In the genomic region with DNA sequence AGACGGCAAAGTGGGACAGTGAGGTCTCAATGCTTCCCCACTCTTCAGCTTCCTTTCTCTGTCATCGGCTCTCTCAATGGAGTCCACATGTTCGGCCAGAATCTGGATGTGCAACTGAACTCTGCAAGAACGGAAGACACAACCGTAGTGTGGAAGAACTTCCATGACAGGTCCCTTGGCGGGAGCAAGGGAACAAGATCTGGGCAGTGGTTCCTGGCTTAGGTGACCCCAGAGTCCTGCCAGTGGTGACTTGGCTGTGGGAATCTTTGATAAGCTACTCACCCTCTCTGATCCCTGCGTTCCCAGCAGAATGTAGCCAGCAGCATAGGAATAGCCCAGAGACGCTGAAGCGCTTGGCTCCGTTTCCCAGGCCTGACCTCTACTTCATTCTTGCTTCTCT, we compare ENCODE assay signal across 8 mouse cellular contexts. TPM values are rescaled to one million over a fixed set of nuclear protein-coding genes. Genes with fewer than 3 reads are reported as not detected.
DNase-seq lines count a peak whose midpoint lies in the region; ATAC-seq and TF ChIP-seq lines count a peak whose summit lies in the region.

No protein-coding gene starts in this region.

- no peak for TF ChIP-seq EP300 in ES-Bruce4 (IDR thresholded peaks at IDR 0.05; ENCODE audit: insufficient read depth, low read depth, low read length)

- H3K4me1 ChIP-seq in ES-Bruce4 (ENCODE audit: control insufficient read depth, insufficient read depth, low read length): peaks cover 1% of the 10 kb centered on the region
- peaks cover 46% of the 10 kb centered on the region for H3K4me1 ChIP-seq in heart, embryonic 13.5 days
- peaks cover 49% of the 10 kb centered on the region for H3K4me1 ChIP-seq in liver, embryonic 16.5 days (ENCODE audit: control insufficient read depth, low read depth, low read length)

- no peak for TF ChIP-seq POLR2A in ES-Bruce4 (IDR thresholded peaks at IDR 0.05; ENCODE audit: insufficient read depth, low read length)

- H3K4me3 ChIP-seq in gastrocnemius, adult 2 months: peak overlapping the region; percentile 91
- peak overlapping the region; percentile 80 for H3K4me3 ChIP-seq in ES-Bruce4 (ENCODE audit: low read depth, low read length)
- H3K4me3 ChIP-seq in heart, embryonic 13.5 days: peak overlapping the region; percentile 67
- peak overlapping the region; percentile 69 for H3K4me3 ChIP-seq in liver, embryonic 16.5 days (ENCODE audit: low read depth, low read length)

- peak; percentile 53 for DNase-seq in gastrocnemius, adult 2 months
- no peak for DNase-seq in gastrocnemius, postnatal 36 days
- no peak for DNase-seq in thymus, postnatal 14 days
- DNase-seq in layer of hippocampus, adult 9-11 months: no peak

- 39% methylated on average over 10 of the region's 10 CpGs for WGBS in heart, embryonic 13.5 days
- WGBS in liver, embryonic 16.5 days (ENCODE audit: insufficient replicate concordance): 34% methylated on average over 10 of the region's 10 CpGs

- ATAC-seq in heart, embryonic 13.5 days (ENCODE audit: extremely low read depth, insufficient number of reproducible peaks, low FRiP score, low TSS enrichment): no peak
- no peak for ATAC-seq in liver, embryonic 16.5 days (ENCODE audit: low read depth)
- no peak for ATAC-seq in cerebellum, adult (ENCODE audit: insufficient number of reproducible peaks, low FRiP score, low TSS enrichment)

- H3K4me2 ChIP-seq in heart, embryonic 13.5 days: peak overlapping the region; percentile 76
- peak overlapping the region; percentile 83 for H3K4me2 ChIP-seq in liver, embryonic 16.5 days (ENCODE audit: low read depth, low read length)

- no peak for TF ChIP-seq CTCF in gastrocnemius, adult 2 months (IDR thresholded peaks at IDR 0.05)
- no peak for TF ChIP-seq CTCF in ES-Bruce4 (IDR thresholded peaks at IDR 0.05; ENCODE audit: low read depth, low read length)

- H3K36me3 ChIP-seq in ES-Bruce4 (ENCODE audit: control insufficient read depth, insufficient read depth, low read length, poor library complexity, severe bottlenecking): no peaks in the 10 kb centered on the region
- H3K36me3 ChIP-seq in heart, embryonic 13.5 days: peaks cover 30% of the 10 kb centered on the region
- H3K36me3 ChIP-seq in liver, embryonic 16.5 days (ENCODE audit: control insufficient read depth, insufficient read depth): peaks cover 19% of the 10 kb centered on the region

- H3K27me3 ChIP-seq in ES-Bruce4 (ENCODE audit: control insufficient read depth, insufficient read depth, low read length, poor library complexity, severe bottlenecking): no peaks in the 10 kb centered on the region
- no peaks in the 10 kb centered on the region for H3K27me3 ChIP-seq in heart, embryonic 13.5 days (replicated peaks)
- no peaks in the 10 kb centered on the region for H3K27me3 ChIP-seq in liver, embryonic 16.5 days (ENCODE audit: control insufficient read depth, insufficient read depth, low read depth, low read length)

- intact Hi-C loops in gastrocnemius, adult 2 months (cut with DNase I): loop anchor here (5.0 kb wide), 2 partner anchors 61 to 116 kb away; no protein-coding TSS in a partner anchor
- intact Hi-C loops in gastrocnemius, postnatal 36 days (cut with DNase I): no loop called here

- H3K9ac ChIP-seq in ES-Bruce4 (ENCODE audit: low read depth, poor library complexity, severe bottlenecking): peak overlapping the region; percentile 88
- peak overlapping the region; percentile 85 for H3K9ac ChIP-seq in heart, embryonic 13.5 days
- H3K9ac ChIP-seq in liver, embryonic 16.5 days (ENCODE audit: low read depth, low read length): peak overlapping the region; percentile 54

- H3K27ac ChIP-seq in gastrocnemius, adult 2 months: peak overlapping the region; percentile 92
- peak overlapping the region; percentile 28; the same call in 1 of the 2 replicates for H3K27ac ChIP-seq in ES-Bruce4 (ENCODE audit: insufficient read depth, low read length)
- peak overlapping the region; percentile 89 for H3K27ac ChIP-seq in heart, embryonic 13.5 days (replicated peaks)
- peak overlapping the region; percentile 34 for H3K27ac ChIP-seq in liver, embryonic 16.5 days (ENCODE audit: low read length)

- H3K9me3 ChIP-seq in ES-Bruce4 (replicated peaks; ENCODE audit: control insufficient read depth, insufficient read depth, low read length, poor library complexity, severe bottlenecking): no peaks in the 10 kb centered on the region
- no peaks in the 10 kb centered on the region for H3K9me3 ChIP-seq in heart, embryonic 13.5 days
- H3K9me3 ChIP-seq in liver, embryonic 16.5 days (replicated peaks; ENCODE audit: control insufficient read depth, low read length): no peaks in the 10 kb centered on the region

RNA-seq across cellular contexts. Expression of a gene that starts 0.6 kb away (rescaled TPM):
- 10 to 100 TPM; 16.4 to 18.6 TPM for total RNA-seq in gastrocnemius, adult 2 months (2021)
- 10 to 100 TPM; 17.3 to 18.1 TPM for total RNA-seq in gastrocnemius, postnatal 36 days (2021)
- 15.5 and 17.5 TPM in 2 replicates for polyA plus RNA-seq in ES-Bruce4 (2011; ENCODE audit: insufficient read depth, insufficient read length, low read depth, missing spikeins)
- polyA plus RNA-seq in heart, embryonic 13.5 days (2015; fragmentation: Nextera tagmentation; extraction: Ambion mirVana): 13.6 and 14.6 TPM in 2 replicates
- polyA plus RNA-seq in liver, embryonic 16.5 days (2015; fragmentation: Nextera tagmentation; extraction: Ambion mirVana): 5.9 and 6.6 TPM in 2 replicates

RNA-seq across cellular contexts. Expression of a gene that starts 4.0 kb away (rescaled TPM):
- total RNA-seq in gastrocnemius, adult 2 months (2021): 10 to 100 TPM; 53.1 to 68.5 TPM
- total RNA-seq in gastrocnemius, postnatal 36 days (2021): 10 to 100 TPM; 54.0 to 57.5 TPM
- 54.0 and 65.6 TPM in 2 replicates for polyA plus RNA-seq in ES-Bruce4 (2011; ENCODE audit: insufficient read depth, insufficient read length, low read depth, missing spikeins)
- 72.6 and 73.1 TPM in 2 replicates for polyA plus RNA-seq in heart, embryonic 13.5 days (2015; fragmentation: Nextera tagmentation; extraction: Ambion mirVana)
- polyA plus RNA-seq in liver, embryonic 16.5 days (2015; fragmentation: Nextera tagmentation; extraction: Ambion mirVana): 44.7 and 53.0 TPM in 2 replicates

RNA-seq across cellular contexts. Expression of a gene that starts 26.9 kb away (rescaled TPM):
- 100 to 1,000 TPM; 126 to 137 TPM for total RNA-seq in gastrocnemius, adult 2 months (2021)
- 100 to 1,000 TPM; 129 to 153 TPM for total RNA-seq in gastrocnemius, postnatal 36 days (2021)
- polyA plus RNA-seq in ES-Bruce4 (2011; ENCODE audit: insufficient read depth, insufficient read length, low read depth, missing spikeins): 153 and 160 TPM in 2 replicates
- 256 and 266 TPM in 2 replicates for polyA plus RNA-seq in heart, embryonic 13.5 days (2015; fragmentation: Nextera tagmentation; extraction: Ambion mirVana)
- 34.8 and 43.4 TPM in 2 replicates for polyA plus RNA-seq in liver, embryonic 16.5 days (2015; fragmentation: Nextera tagmentation; extraction: Ambion mirVana)

RNA-seq across cellular contexts. Expression of a gene that starts 32.8 kb away (rescaled TPM):
- 10 to 100 TPM; 59.1 to 62.6 TPM for total RNA-seq in gastrocnemius, adult 2 months (2021)
- total RNA-seq in gastrocnemius, postnatal 36 days (2021): 10 to 100 TPM; 55.0 to 56.3 TPM
- 88.5 and 107 TPM in 2 replicates for polyA plus RNA-seq in ES-Bruce4 (2011; ENCODE audit: insufficient read depth, insufficient read length, low read depth, missing spikeins)
- 55.5 and 56.8 TPM in 2 replicates for polyA plus RNA-seq in heart, embryonic 13.5 days (2015; fragmentation: Nextera tagmentation; extraction: Ambion mirVana)
- 63.3 and 63.7 TPM in 2 replicates for polyA plus RNA-seq in liver, embryonic 16.5 days (2015; fragmentation: Nextera tagmentation; extraction: Ambion mirVana)

RNA-seq across cellular contexts. Expression of a gene that starts 39.6 kb away (rescaled TPM):
- 10 to 100 TPM; 19.4 to 21.2 TPM for total RNA-seq in gastrocnemius, adult 2 months (2021)
- 10 to 100 TPM; 14.9 to 18.7 TPM for total RNA-seq in gastrocnemius, postnatal 36 days (2021)
- 22.3 and 30.3 TPM in 2 replicates for polyA plus RNA-seq in ES-Bruce4 (2011; ENCODE audit: insufficient read depth, insufficient read length, low read depth, missing spikeins)
- polyA plus RNA-seq in heart, embryonic 13.5 days (2015; fragmentation: Nextera tagmentation; extraction: Ambion mirVana): 24.0 and 24.3 TPM in 2 replicates
- 23.4 and 24.3 TPM in 2 replicates for polyA plus RNA-seq in liver, embryonic 16.5 days (2015; fragmentation: Nextera tagmentation; extraction: Ambion mirVana)

Comparison
In these comparisons a context has a peak if more than half of its experiments do, and no peak if none do; other contexts are left out.
1. H3K27ac ChIP-seq: peak in every context shown above with its lines; median percentile 92 in gastrocnemius, adult 2 months; 89 in heart, embryonic 13.5 days; 34 in liver, embryonic 16.5 days; 28 in ES-Bruce4.